Mouse (Mus musculus) olfactory bulb, adult 2 months (tissue): Measurements from ENCODE around the gene Btg2. TPM values are rescaled to one million over a fixed set of nuclear protein-coding genes. Genes with fewer than 3 reads are reported as not detected.

Experiments
- H3K27ac ChIP-seq: fragments of 200-500 bp; 2 replicates; pipeline ENCODE4 v1.5.1; 2012; ENCODE audit warnings: low read depth, low read length; ENCODE audit not compliant: insufficient read depth
- H3K4me1 ChIP-seq: fragments of 200-500 bp; 2 replicates; pipeline ENCODE4 v1.6.1; 2012; ENCODE audit warnings: low read length; ENCODE audit not compliant: control insufficient read depth, insufficient read depth
- H3K4me3 ChIP-seq: fragments of 200-500 bp; 2 replicates; pipeline ENCODE4 v1.5.1; 2012; ENCODE audit warnings: mild to moderate bottlenecking, low read depth, low read length, moderate library complexity; ENCODE audit not compliant: insufficient read depth
- CTCF ChIP-seq: fragments of 200-500 bp; IDR thresholded peaks from 2 replicates; pipeline ENCODE4 v1.5.1; 2012; ENCODE audit warnings: low read depth, mild to moderate bottlenecking, low read length, moderate library complexity; ENCODE audit not compliant: insufficient read depth
- POLR2A ChIP-seq: fragments of 200-500 bp; IDR thresholded peaks from 2 replicates; pipeline ENCODE4 v1.6.1; 2012; ENCODE audit warnings: mild to moderate bottlenecking, low read depth, low read length, moderate library complexity; ENCODE audit not compliant: insufficient read depth
- WGBS: fragments of 180-500 bp; shearing (Covaris S2); methylation state at CpG from one replicate; pipeline ENCODE4 v1.1.7; 2018; 5-methylcytosine and 5-hydroxymethylcytosine counted together
- polyA plus RNA-seq: library from polyadenylated mRNA; stranded (reverse); fragments of >200 nt; gene quantifications from 2 replicates; pipeline ENCODE4 v1.2.4, GENCODE M21; 2012; ENCODE audit warnings: low replicate concordance; ENCODE audit not compliant: missing spikeins, insufficient read depth, insufficient read length

The Btg2 gene
- polyA plus RNA-seq, 1 experiment: 111 TPM

DNA sequence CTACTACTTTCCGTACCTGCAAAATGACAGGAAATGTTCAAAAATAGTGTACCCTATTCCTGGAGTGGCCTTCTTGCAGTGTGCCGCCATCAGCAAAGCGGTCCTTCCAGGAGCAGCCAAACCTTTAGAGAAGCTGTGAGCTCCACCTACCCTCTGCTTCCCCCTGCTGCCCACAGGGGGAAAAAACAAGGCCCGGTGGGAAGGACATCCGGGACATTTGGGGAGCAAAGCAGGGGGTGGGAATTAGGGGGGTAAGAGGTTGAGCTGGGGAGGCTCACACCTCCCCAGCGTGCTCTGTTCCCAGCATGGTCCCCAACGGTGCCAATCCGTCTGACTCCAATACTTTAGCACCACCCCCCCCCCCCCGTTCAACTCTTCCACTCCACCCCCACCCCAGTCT is 32.9 kb downstream of the Btg2 start:
- no peak overlapping the region for H3K27ac ChIP-seq
- H3K4me3 ChIP-seq: no peak overlapping the region
- TF ChIP-seq POLR2A (no peak), CTCF (peak; percentile 84)
- WGBS: 1% methylated on average over 9 of the region's 9 CpGs
- peaks cover 9% of the 10 kb centered on the region; the same call in 1 of the 2 replicates for H3K4me1 ChIP-seq

DNA sequence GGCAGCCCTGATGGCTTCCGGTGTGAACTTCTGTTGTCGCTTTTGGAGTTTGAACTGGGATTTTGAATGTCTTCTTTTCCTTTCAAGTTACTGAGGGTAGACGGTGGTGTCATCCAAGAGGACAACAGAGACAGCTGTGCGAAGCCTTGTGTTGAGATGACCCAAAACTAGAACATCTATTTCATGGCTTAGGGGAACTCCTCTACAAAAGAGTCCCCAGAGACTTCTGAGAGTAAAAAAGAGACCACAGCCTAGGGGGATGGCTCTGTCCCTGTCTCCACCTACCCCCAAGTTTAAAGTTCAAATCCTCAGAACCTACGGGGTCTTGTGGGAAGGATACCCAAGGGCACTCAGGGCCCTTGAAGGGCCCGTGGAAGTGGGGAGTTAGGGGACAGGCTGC is 34.1 kb downstream of the Btg2 start:
- TF ChIP-seq CTCF: no peak
- no peak for TF ChIP-seq POLR2A
- H3K27ac ChIP-seq: no peak overlapping the region
- no peak overlapping the region for H3K4me3 ChIP-seq
- 92% methylated on average over 6 of the region's 6 CpGs for WGBS
- H3K4me1 ChIP-seq: peaks cover 9% of the 10 kb centered on the region; the same call in 1 of the 2 replicates

DNA sequence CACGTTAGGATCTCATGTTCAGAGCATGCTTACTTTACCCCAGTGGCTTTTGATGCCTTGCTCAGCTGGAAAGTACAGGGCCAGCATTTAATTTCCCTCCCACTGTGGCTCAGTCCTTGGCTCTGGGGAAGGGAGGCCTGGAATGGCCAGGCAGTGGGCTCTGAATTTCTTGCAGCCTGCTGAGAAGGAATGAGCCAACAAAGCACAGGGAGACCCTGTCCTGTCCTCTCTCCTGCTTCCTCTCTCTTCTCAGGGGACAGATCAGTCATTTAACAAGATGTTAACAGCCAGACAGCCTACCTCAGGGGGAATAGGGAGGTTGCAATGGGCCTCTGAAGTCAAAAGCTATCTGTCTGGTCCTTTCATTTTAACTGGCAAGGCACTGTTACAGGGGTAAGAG is 36.6 kb downstream of the Btg2 start:
- WGBS: 79% methylated on average over 1 of the region's 1 CpGs
- Histone ChIP-seq H3K4me1 (peaks cover 9% of the 10 kb centered on the region; the same call in 1 of the 2 replicates), H3K27ac (no peak overlapping the region), H3K4me3 (no peak overlapping the region)
- TF ChIP-seq CTCF: no peak
- TF ChIP-seq POLR2A: no peak

DNA sequence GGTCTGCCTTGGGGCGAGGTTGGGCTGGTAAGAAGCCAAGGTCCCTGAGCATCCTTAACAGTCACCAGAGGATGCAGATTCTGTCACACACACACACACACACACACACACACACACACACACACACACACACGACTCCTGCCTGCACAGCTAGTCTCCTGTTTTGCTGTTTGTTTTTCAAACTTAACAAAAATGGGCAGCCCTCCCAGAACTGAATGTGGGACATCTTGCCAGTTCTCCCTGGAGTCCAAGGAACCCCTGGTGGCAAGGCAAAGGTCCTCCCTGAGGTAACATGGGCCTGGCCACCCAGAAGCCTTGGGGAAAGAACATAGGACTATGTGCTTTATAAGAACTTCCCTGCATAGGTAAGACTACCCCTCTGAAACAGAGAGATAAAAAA is 37.0 kb downstream of the Btg2 start:
- TF ChIP-seq CTCF (no peak), POLR2A (no peak)

DNA sequence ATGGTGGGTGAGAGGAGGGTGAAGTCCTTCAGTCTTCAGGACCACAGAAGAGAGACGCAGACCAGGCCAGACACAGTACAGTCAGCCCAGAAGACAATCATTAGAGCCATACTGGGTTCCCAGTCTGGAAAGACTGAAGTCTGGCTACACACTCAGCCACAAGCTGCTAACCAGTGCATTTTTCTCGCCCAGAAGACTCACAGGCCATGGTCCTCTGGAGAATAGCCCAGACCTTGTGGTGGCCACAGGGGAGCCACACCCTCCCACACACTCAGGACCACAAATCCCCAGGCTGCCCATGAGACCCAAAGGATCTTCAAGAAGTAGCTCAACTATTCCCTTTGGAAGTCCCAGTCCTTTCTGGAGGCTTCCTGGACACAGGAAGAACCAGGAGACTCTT is 39.6 kb downstream of the Btg2 start:
- peaks cover 7% of the 10 kb centered on the region; the same call in 1 of the 2 replicates for H3K4me1 ChIP-seq
- WGBS: 95% methylated on average over 2 of the region's 2 CpGs
- TF ChIP-seq CTCF (no peak), POLR2A (no peak)
- H3K27ac ChIP-seq: no peak overlapping the region
- no peak overlapping the region for H3K4me3 ChIP-seq

More for the DNA sequence above, 37.0 kb downstream of the Btg2 start:
- WGBS: 41% methylated on average over 2 of the region's 2 CpGs
- Histone ChIP-seq H3K4me1 (peaks cover 12% of the 10 kb centered on the region; the same call in 1 of the 2 replicates), H3K27ac (no peak overlapping the region), H3K4me3 (no peak overlapping the region)

DNA sequence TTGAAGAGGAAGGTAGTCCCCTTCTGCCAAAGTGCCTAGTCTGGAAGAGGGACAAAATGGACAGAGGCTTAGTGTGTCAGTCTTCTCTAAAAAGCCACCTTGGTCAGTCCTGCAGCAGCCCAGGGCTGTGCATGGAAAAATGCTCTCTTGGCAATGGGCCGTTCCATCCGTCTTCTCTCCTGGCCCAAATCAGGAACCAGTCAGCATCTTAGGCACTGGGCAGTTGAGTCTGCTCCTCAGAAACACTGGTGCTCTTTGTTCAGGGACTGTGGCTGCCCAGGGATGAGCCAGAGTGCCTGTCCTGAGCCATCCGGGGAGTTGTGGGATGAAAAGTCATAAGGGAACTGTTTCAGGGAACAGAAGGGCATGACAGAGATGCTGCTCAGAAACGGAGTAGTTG is 40.6 kb downstream of the Btg2 start:
- TF ChIP-seq CTCF (no peak), POLR2A (no peak)
- Histone ChIP-seq H3K4me3 (no peak overlapping the region), H3K4me1 (peaks cover 7% of the 10 kb centered on the region; the same call in 1 of the 2 replicates), H3K27ac (no peak overlapping the region)
- 83% methylated on average over 4 of the region's 4 CpGs for WGBS

DNA sequence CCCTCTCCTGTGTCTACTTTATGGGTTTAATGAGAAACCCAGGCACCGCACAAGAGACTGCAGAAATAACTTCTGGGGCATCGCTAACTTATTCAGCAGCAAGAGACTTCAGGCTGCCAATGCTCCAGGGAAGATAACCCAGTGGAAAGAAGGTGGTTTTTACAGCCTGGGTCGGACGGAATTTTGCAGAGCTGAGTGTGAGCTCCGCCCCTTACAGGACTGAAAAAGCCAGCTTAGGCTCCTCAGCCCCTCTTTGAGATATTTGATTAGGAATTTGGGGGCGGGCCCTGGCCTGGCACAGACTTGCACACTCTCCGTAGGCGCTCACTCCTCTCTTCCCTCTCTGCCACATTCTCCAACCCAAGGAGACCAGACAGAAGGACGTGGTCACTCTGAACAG is 41.7 kb downstream of the Btg2 start, which contains the start of gene Fmod:
TSS of gene Fmod (plus strand) at position 83 of the 400 bp plus-strand sequence.
- Histone ChIP-seq H3K27ac (no peak within 1 kb of the TSS), H3K4me3 (no peak within 1 kb of the TSS), H3K4me1 (peaks cover 7% of the 10 kb centered on the region; the same call in 1 of the 2 replicates)
- WGBS: 37% methylated on average over 9 of the region's 9 CpGs
- TF ChIP-seq CTCF: no peak
- no peak for TF ChIP-seq POLR2A

DNA sequence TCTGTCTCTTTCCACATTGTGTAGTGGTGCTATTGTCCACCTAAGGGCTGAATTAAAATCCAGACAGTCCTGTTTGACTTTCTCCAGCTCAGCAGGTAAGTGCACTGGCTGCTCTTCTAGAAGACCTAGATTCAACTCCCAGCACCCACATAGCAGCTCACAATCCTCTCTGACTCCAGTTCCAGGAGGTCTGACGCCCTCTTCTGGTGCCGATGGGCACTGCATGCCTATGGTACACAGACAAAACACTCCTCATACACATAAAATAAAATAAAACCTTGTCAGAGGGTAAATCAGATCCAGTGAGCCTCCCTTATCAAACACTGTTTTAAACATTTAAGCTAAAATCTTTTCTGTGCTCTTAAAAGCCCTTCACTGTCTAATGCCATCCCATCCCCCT is 42.4 kb downstream of the Btg2 start:
- 82% methylated on average over 2 of the region's 2 CpGs for WGBS
- no peak overlapping the region for H3K4me3 ChIP-seq
- no peak overlapping the region for H3K27ac ChIP-seq
- TF ChIP-seq CTCF (no peak), POLR2A (no peak)
- H3K4me1 ChIP-seq: peaks cover 3% of the 10 kb centered on the region; the same call in 1 of the 2 replicates

DNA sequence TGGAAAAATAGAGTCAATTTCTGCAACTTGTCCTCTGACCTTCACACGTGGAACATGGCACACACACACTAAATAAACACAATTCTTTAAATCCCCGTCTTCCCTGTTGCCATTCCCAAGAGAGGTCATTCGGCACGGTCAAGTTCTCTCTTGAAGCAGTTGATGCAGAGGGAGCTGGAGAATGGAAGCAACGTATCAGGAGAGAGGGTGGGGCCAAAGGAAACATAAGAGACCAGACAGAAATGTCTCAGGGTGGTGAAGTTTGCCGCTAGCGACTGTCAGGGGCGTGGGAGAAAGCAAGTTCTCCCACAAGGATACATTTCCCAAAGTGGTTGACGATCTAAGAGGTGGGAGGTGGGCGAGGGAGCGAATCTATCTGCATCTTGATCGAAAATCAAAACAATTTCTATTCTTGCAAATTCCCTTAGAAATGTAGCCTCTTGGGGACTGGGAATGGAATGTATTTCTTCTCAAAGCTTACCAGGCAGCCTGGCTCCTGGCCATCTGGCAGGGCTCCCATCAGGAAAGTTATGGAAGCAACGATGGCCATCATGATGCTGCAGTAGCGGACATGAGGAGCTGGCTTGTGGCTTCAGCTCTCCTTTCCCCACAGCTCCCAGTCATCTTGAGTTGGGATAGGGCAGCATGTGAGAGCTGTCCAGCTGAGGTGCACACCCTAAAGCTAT is 50.6 kb downstream of the Btg2 start:
- no peaks in the 10 kb centered on the region; the same call in 1 of the 2 replicates for H3K4me1 ChIP-seq
- TF ChIP-seq CTCF (no peak), POLR2A (no peak)
- no peak overlapping the region for H3K4me3 ChIP-seq
- WGBS: 64% methylated on average over 14 of the region's 14 CpGs
- H3K27ac ChIP-seq: no peak overlapping the region

DNA sequence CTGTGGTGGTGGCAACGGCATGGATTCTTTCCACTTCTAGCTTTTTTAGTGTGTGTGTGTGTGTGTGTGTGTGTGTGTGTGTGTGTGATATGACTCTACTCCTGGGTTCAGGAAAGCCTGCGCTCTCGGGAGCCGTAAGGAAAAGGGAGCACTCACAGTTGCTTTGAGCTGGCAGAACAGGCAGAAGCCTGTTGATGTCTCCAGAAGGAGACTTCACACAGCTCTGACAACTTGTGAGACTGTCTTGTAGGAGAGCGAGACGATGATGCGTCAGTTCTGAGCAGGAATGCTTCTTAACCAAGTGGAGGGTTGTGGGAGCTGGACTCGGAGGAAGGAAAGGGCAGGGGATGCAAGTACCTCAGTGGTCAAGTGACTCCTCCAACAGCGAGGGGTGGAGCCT is 52.2 kb downstream of the Btg2 start:
- WGBS: 86% methylated on average over 9 of the region's 9 CpGs
- TF ChIP-seq CTCF (no peak), POLR2A (no peak)
- Histone ChIP-seq H3K4me1 (no peaks in the 10 kb centered on the region; the same call in 1 of the 2 replicates), H3K27ac (no peak overlapping the region), H3K4me3 (no peak overlapping the region)

DNA sequence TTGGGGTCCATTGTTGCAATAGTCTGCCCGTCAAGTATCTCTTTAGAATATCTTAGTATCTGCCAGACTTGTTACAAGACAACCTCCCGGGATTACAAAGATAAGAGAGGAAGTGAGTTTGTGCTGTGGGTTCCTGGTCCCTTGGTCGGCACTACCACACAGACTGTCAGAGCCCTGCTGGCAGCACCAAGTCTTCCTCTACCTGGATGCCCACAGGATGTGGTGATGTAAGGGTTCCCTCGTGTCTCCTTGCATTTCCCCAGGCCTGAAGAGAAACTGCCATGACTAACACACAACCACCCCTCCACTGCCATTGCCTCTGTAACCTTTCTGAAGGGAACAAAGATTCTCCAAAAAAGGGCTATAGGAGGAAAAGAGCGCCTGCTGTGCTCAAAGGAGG is 52.9 kb downstream of the Btg2 start:
- Histone ChIP-seq H3K4me3 (no peak overlapping the region), H3K4me1 (no peaks in the 10 kb centered on the region; the same call in 1 of the 2 replicates), H3K27ac (no peak overlapping the region)
- 80% methylated on average over 5 of the region's 5 CpGs for WGBS
- TF ChIP-seq POLR2A (no peak), CTCF (no peak)

Other genes starting within 250 kb of the Btg2 start
- not detected in 2 replicates for gene Optc, start 171.1 kb downstream of the Btg2 start, polyA plus RNA-seq
- not detected in 2 replicates for gene Prelp, start 157.7 kb downstream of the Btg2 start, polyA plus RNA-seq
- not detected in 2 replicates for gene Fmod, start 41.9 kb downstream of the Btg2 start, polyA plus RNA-seq
- not detected in 2 replicates for gene Chit1, start 32.1 kb upstream of the Btg2 start, polyA plus RNA-seq
- not detected in 2 replicates for gene Chil1, start 103.1 kb upstream of the Btg2 start, polyA plus RNA-seq
- gene Mybph, start 114.3 kb upstream of the Btg2 start, polyA plus RNA-seq: not detected in 2 replicates
- gene Adora1, start 156.3 kb upstream of the Btg2 start, polyA plus RNA-seq: not detected in 2 replicates
- gene Myog, start 210.9 kb upstream of the Btg2 start, polyA plus RNA-seq: not detected in 2 replicates